Mouse (Mus musculus) left cerebral cortex, postnatal 4 days (tissue): ENCODE results near the gene Gnpnat1. TPM values are rescaled to one million over a fixed set of nuclear protein-coding genes. Genes with fewer than 3 reads are reported as not detected.

ENCODE experiments used
- DNase-seq: peaks from one replicate; pipeline ENCODE4 v3.0.0-alpha.2; 2022
- intact Hi-C: fragments of 180-260 bp; cut with DNase I; formaldehyde crosslinking; loops from one replicate; pipeline ENCODE4 v1.15.1; 2025
- total RNA-seq, 2 experiments: library from RNA; stranded (reverse); gene quantifications; 2 replicates each; pipeline ENCODE4 v1.2.3; 2021

Gene Gnpnat1
- total RNA-seq, 2 experiments from 2014 or later = 14.8 to 17.6 TPM

GRCm38 (mm10) chr14:45416265-45416664 lies 11.6 kb upstream of the Gnpnat1 start:
- intact Hi-C loops = no loop called here
- DNase-seq = no peak

GRCm38 (mm10) chr14:45403651-45404050 lies 1.1 kb downstream of the Gnpnat1 start:
- DNase-seq = no peak
- intact Hi-C loops = no loop called here

GRCm38 (mm10) chr14:45399836-45400235 lies 4.9 kb downstream of the Gnpnat1 start:
- no peak for DNase-seq
- intact Hi-C loops = no loop called here

GRCm38 (mm10) chr14:45389194-45389593 lies 15.5 kb downstream of the Gnpnat1 start:
- intact Hi-C loops = no loop called here
- DNase-seq = no peak

GRCm38 (mm10) chr14:45388345-45389181 lies 16.1 kb downstream of the Gnpnat1 start:
- intact Hi-C loops = no loop called here
- DNase-seq = peak; percentile 94

- DNase-seq = no peak
- intact Hi-C loops = no loop called here
These were observed 17.2 kb downstream of the Gnpnat1 start for GRCm38 (mm10) chr14:45387480-45387879.

GRCm38 (mm10) chr14:45385596-45385995 lies 19.1 kb downstream of the Gnpnat1 start:
- intact Hi-C loops = no loop called here

GRCm38 (mm10) chr14:45382912-45383311 lies 21.8 kb downstream of the Gnpnat1 start:
- DNase-seq = no peak
- intact Hi-C loops = no loop called here

More at GRCm38 (mm10) chr14:45385596-45385995, 19.1 kb downstream of the Gnpnat1 start:
- no peak for DNase-seq

GRCm38 (mm10) chr14:45380756-45381155 lies 24.0 kb downstream of the Gnpnat1 start:
- intact Hi-C loops = no loop called here
- no peak for DNase-seq

- intact Hi-C loops = no loop called here
- DNase-seq = no peak
These were observed 25.9 kb downstream of the Gnpnat1 start for GRCm38 (mm10) chr14:45378771-45379170.

GRCm38 (mm10) chr14:45365196-45365587 lies 39.5 kb downstream of the Gnpnat1 start:
- no peak for DNase-seq
- intact Hi-C loops = no loop called here

- intact Hi-C loops = no loop called here
- peak; percentile 85 for DNase-seq
These were observed 40.2 kb downstream of the Gnpnat1 start for GRCm38 (mm10) chr14:45364211-45365195.

- peak; percentile 97 for DNase-seq
- intact Hi-C loops = no loop called here
These were observed 53.5 kb downstream of the Gnpnat1 start, which contains the start of gene Styx for GRCm38 (mm10) chr14:45350931-45351859. Gene Styx, plus strand, starts transcription at chr14:45351093.

- intact Hi-C loops = no loop called here
- peak; percentile 93 for DNase-seq
These were observed 75.0 kb downstream of the Gnpnat1 start, which contains the start of gene Psmc6 for GRCm38 (mm10) chr14:45329589-45330181. Gene Psmc6, plus strand, starts transcription at chr14:45329788.

- intact Hi-C loops = no loop called here
- no peak for DNase-seq
These were observed 75.6 kb downstream of the Gnpnat1 start for GRCm38 (mm10) chr14:45329018-45329588.

GRCm38 (mm10) chr14:45328072-45328713 lies 76.5 kb downstream of the Gnpnat1 start:
- intact Hi-C loops = no loop called here
- DNase-seq = no peak
